Mouse (Mus musculus) lung, adult 18-20 months (tissue): ENCODE data around the gene Limch1.
A peak's percentile ranks its signal among the peaks of the same experiment; 100 is the strongest.

ENCODE experiments used
- DNase-seq, 2 experiments: peaks; one replicate each; pipeline ENCODE4 v3.0.0; 2022; ENCODE audit warnings: mixed read lengths in 2 of 2

Gene Limch1

DNA sequence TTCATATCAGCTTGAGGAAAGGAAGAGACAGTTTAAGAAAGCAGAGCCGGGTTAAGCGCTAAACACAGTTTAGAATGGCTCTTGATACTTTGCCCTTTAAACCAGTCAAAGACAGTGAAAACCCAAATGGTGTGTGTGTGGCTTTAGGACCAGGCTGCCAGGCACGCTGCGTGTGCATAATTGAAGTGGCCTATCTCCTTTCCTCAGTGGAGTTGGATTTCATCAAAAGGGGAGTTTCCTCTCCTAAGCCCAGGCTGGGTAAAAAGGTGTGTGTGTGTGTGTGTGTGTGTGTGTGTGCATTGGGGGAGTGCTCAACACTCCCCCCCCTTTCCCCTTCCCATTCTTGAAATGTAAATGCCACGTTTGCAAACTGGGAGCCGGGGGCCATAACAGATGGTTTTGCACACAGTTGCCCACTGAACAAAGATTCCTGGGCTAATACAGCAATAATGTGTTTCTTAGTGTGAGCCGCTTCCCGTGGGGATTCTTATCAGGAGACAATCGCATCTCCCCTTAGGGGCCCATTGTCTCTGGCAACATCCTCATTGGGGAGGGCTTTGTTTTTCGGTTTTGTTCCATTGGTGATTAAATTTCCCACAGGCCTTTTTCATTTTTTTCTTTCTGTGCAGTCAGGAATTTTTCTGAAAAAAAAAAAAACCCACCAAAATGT, 2.3 kb downstream of the Limch1 start:
- DNase-seq, result no peak

DNA sequence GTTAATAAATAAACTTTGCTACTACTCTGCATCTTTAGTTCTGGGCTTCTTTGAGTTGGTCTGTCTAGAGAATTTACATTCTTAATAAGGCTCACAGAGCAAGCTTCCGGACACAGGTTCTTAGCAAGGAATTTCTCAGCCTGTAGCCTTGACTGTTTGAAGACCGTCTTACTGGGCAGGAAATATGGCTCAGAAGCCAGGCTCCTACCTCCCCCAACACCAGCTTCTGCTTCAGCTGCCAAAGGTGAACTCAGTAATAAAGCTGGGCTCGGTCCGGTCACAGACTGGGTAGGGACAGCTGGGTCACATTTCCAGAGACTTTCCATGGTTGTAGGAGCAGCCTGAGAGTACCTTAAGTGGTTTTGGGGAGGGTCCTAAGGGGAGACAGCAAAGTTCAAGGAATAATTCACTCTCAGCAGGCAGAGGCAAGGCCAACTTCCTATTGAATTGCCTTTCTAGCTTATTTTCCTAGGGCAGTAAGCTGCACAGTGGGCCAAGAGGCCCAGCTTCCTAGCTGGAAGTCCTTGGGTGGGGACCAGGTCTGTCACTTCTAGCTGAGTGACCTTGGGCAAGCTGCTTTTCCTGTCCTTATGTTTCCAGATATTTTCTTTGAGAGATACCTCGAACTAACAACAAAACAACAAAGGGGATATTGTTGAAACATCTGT, 3.0 kb downstream of the Limch1 start:
- DNase-seq, result no peak

DNA sequence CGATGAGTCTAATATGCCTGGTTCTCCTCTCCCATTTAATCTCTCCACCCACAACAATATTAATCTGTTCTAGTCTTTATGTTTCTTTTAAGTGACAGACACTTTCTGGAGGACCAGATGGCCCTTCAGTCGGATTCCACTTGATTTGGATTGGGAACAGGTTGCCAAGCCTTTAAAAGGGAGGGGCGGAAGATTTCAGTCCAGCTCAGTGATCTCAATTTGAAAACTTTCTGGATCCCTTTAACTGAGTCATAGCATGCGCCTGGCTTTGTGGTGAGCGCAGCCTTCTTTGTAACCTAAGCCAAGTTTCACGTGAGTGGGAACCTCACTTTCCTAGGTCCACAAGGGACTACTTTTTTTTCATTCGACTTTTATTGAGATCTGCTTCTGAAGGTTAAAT, 5.0 kb downstream of the Limch1 start:
- DNase-seq, result peak; percentile 22 to 34

DNA sequence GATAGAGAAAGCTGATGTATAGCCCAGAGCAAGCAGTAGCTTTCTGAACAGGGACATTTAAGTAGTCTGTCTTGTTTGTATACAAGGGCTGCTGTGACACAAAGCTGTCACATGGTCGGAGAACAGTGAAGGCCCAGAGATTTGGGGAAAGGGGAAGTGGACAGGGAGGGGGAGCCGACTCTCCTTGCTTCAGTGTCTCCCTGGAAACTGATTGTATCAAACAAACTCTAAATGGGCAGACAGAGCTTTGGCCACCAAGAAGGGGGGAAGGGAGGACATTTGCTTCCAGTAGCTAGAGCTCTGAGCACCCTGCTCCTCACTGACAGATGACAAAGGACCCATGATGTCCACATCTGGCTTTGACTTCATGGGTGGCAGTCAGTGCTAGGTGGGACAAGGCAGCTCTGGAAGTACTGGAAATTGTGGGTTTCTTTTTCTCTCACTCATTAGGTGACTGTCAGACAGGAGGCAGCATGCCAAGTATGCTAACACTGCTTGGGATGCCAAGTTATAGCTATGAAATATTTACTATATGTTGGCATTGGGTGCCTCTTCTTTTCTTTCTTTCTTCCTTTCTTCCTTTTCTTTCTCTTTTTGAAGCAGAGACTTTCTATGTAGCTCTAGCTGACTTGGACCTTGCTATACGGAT, 5.8 kb downstream of the Limch1 start:
- peak in 1 of 2 experiments; percentile 10 for DNase-seq

DNA sequence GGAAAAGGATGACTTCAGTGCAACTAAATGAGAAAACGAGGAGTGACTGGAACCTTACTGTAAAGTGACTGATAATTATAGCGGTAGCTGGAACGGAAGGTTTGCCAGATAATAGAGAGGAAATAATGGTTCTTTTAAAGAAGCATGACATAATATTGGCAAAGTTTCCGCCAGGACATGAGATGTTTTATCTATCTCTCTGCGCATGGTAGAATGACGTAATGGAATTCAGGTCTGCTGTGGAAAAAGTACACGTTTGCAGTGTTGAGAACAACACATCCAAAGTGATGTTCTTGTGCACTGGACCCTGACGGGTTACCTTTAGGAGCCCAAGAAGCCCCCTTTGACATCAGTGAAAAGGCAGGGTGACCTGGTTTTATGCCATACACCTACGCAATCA, 8.0 kb downstream of the Limch1 start:
- DNase-seq, result no peak

DNA sequence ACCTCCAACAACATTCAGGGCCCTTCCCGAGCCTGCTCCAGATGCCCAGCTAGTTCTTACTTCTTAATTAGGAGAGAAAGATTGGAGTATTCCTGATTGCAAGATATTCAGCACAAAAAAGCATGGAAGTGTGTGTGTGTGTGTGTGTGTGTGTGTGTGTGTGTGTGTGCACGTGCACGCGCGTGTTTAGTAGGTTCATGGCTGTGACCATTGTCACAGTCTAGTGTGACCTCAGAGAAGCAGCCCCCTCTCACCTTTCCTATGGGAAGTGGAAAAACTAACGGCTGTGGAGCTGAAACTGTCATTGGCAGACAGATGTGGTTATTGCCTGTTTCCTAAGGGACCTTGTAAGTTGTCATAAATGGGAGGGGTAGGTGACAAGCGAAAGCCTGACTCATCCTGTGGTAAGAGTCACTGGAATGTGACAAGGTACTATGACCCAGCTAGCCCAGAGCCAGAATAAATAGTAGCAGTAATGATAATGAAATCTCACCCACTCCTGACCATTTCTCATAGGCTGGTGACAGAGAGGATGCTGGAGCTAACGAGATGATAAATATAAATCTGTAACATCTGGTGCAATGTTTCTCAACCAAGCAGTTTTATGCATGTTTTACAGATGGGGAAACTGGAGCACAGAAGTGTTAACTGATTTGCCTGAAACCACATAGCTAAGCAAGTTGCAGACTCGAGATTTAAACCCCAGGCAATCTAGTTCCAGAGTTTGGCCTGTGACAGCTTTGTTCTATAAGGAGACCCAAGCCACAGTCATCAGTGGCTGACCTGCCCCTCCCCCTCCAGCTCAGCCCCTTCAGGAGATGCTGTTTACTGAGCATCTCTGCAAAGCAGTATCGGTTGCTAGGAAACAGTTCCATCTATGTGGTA, 11.4 kb downstream of the Limch1 start:
- DNase-seq, result no peak

DNA sequence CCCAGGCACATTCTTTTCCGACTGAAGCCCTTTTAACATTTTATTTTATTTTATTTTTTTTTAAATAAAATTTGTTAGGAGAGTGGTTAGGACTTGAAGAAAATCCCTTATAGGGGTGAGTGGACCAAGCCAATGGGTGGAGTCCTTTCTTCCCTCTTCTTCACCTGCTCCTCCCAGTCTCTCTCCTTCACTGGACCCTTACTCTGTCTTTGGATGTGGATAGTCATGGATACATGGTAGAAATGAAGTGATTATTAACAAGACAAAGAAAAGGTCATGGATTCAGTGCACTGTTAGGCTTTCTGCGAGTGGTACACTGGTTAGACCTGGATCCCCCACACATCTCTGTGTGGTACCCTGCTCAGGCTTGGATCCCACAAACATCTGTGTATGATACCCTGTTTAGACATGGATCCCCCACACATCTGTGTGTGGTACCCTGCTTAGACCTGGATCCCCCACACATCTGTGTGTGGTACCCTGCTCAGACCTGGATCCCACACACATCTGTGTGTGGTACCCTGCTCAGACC, 12.1 kb downstream of the Limch1 start:
- DNase-seq, result no peak

DNA sequence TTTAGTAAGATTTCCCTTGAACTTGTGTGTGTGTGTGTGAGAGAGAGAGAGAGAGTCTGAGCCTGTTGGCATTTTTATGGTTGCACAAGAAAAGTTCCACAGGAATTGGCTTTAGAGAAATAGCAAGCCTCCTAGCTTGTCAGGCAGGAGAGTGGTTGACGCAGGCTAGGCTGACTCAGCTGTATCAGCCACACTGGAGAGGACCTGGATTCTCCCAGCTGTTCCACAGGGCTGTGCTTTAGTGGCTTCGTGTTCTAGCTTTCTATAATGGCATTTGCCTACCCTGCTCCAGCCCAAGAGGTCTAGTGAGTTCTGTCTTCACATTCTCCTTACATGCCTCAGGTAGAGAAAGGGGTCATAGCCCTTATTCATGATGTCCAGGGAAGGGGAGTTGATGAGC, 13.7 kb downstream of the Limch1 start:
- DNase-seq, result no peak

DNA sequence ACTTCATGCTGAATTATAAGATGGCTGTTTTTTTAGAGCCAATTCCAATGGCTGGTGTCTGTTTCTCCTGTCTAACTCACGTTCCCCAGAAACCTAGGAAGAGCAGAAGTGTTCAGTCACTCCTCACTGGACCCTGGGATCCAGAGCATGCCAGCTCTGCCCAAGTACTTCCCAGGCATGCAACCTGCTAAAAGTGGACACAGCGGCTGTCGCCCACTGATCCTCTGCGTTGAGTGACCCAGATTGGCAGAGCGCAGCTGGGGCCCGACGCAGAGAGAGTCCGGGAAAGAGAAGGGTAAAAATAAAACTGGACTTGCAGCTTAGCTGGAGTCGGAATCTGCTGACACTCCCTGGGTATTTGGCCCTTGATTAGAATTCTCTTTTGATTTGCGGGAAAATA, 15.1 kb downstream of the Limch1 start:
- DNase-seq, result no peak

DNA sequence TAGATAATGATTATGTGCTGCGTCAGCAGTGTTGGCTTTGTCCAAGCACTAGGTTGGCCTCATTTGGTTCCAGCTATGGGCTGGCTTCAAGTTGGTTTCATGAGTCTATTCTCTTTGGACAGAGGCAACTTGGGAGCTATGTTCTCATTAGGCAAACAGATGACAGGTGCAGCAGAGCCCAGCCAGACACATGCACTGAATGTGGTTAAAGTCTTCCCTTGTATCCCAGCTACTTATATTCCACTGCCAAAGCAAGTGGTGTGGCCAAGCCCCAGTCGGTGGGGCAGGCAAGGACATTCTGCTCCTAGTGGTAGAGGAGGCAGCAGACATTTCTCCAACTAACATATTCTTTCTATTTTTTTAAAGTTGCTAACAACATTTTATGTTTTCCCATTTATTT, 16.4 kb downstream of the Limch1 start:
- no peak for DNase-seq

DNA sequence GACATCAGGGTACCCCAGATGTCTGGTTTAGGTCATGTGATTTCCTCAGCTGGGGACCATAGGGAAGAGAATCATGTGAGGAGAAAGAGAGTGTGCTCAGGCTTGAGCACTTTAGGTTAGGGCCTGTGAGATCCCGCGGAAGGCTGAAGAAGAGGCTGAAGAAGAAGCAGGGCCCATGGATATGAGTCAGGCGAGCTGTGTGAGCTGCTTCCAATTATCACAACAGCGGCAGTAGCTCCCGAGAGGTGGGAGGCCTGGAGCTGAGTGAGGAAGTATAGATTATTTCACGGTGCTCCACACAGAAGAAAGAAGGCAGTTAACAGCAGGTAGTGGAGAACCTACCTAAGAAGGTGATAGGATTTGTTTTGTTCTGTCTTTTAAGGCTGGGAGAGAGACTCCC, 18.5 kb downstream of the Limch1 start:
- no peak for DNase-seq

DNA sequence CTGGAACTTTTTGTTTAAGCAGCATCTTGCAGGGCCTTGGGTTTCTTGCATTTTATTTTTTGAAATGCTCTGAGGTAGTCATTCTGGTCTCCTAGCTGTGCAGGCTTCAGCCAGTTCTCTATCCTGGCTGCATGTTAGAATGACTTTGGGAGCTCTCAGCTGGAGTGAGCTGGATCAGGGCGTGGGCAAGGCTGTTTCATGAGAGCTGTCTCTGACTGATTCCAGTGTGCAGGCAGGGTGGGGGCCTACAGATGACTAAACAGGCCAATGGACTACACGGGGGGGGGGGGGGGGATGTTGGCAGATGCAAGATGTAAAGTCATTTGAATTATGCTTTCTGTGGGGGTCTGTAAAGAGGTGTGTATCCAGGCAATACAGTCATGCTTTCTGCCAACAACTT, 20.3 kb downstream of the Limch1 start:
- DNase-seq, result no peak

DNA sequence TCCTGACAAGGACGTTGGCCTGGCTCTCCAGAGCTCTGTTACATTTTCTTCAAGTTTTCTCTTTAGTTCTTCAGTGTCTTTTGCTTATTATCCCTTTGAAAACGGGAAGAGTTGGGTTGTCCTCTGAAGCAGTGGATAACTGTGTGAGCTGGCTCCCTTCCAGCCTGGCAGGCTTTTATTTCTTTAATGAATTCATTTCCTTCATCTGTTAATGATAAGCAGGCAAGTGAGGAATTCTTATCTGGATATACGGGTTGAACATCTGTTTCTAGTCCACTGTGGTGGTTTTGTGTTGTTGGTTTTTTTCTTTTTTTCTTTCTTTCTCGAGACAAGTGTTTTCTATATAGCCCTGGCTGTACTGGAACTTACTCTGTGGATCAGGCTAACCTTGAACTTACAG, 22.4 kb downstream of the Limch1 start:
- DNase-seq, result no peak

DNA sequence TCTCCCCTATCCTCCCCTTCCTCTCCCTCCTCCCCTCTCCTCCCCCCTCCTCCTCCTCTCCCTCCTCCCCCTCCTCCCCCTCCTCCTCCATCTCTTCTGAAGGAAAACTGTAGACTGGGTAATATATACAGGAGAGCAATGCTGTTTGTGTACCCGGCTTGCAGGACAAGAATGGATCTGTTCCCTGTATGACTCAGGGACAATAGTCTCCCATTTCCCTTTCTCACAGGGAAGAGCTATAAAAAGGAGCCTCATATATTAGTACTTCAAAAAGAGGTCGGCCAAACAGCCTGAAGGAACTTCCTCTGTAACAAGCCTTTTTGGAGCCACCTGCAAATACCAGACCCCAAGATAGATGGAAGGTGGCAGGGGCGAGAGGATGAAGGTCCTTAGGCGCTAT, 23.4 kb downstream of the Limch1 start:
- DNase-seq, result no peak

DNA sequence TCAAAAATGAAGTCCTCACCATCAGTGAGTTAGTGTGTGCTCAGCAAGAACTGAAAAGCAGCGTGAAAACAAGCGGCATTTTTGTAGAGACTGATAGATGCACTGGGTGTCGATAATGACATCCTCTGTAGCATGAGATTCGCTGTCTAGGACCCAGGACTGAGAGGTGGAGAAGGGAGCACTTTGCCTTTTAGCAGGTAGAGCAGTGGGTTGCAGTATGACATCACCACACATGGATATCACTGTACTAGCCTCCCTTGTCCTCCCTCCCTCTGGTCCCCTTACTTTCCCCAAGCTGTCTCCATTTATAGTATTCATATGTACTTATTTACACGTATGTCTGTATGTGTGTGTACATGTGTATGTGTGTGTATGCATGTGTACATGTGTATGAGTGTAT, 23.9 kb downstream of the Limch1 start:
- DNase-seq, result no peak

DNA sequence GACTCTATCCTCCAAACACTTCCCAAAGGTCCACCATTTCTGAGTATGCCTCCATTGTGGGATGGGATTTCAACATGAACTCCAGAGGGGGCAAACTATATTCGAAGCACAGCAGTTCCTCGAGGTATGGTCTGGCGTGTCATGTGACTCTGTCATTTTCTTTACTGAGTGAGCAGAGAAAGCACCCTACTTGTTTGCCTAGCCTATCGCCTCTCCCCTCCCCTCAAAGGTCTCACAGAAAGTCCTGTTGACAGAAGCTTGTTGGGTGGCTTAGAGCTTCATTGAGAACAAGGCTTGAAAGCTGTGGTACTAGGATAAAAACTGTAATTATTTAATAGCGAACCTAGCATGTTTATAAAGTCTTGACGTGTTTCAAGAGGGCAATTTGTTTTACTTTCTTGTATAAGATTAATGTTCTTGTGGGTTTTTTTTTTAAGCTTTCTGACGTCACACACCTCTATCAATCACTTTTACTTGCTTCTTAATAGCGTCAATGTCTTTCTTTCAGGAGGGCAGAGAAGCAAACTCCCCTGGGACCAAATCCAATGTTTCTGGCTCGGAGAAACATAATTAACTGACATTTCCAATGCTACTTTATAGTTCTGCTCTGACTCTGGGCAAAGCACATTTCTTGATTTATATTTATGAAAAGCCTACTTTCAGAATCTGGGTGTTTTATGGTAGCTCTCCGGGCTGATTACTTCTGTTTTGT, 32.5 kb downstream of the Limch1 start:
- DNase-seq, result no peak

DNA sequence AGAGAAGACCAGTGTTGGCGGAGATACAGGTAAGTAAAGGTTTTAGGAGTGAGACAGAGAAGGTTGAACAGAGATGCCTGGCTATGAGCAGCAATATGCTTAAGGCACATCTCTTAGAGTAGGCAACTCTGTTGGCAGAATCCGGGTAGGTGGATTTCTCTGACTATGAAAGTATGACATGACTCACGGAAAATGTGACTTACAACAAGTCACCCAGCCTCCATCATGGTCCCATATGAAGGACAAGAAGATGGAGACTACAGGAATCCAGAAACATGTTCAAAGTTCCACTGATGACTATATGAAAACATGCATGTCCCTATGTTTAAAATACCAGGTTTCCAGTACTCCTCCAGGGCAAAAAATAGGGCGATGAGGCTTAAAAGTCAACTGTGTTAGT, 34.7 kb downstream of the Limch1 start:
- no peak for DNase-seq

DNA sequence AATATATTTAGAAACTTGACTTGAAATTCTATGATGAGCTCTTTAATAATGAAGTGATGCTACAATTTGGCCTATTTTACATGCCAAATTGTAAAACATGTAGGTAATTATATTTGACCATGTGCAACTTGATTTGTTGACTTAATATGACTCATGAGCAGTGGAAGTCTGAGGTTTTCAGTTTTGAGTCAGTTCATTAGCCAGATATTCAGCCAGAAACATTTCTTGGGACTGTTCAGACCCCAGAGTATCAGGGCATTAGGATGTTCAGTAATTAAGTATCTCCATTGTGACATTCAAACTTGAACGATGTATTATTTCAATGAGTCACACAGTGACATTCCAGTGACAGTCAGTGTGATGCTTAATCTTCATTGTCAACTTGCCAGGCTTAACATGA, 35.9 kb downstream of the Limch1 start:
- DNase-seq, result no peak

DNA sequence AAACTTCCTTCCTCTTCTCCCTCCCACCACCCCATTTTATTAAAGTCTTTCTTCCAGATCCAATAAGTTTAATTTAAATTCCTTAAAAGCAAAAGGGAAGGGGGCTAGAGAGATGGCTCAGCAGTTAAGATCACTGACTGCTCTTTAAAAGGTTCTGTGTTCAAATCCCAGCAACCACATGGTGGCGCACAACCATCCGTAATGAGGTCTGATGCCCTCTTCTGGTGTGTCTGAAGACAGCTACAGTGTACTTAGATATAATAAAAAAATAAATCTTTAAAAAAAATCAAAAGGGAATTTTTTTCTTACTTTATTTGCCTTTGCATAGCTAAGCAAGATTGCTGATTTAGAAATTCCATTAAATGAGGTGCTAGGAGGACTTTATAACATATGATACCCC, 37.2 kb downstream of the Limch1 start:
- no peak for DNase-seq

DNA sequence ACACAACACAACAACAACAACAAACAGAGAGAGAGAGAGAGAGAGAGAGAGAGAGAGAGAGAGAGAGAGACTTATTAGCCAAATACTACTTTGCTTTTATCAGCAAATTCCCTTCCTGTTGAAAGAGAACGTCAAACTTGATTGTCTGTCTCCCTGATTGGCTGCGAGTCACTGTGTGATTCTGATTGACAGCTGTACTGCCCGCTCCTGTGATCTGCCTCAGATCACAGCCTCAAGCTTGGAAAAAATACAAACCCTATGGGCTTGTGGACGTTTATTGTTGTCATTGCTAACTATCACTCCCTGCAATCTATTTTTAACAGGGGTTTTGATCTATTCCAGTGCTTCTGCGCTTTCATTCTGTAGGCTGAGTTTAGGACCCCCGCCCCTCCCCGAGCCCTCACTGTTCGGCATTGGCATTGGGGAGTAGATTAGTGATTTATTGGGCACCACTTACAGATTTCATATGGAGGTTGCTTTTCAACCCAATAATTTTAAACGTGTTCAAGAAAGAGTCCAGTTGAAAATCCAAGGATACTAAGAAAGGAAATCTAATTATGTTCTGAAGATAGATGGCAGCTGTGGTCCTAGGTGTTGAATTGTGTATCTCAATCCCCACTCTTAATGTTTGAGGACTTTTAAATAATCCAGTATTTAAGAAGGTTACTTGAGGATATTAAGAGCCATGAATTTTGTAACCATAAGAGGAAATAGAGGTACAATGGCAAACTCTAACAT, 39.2 kb downstream of the Limch1 start:
- DNase-seq, result no peak

DNA sequence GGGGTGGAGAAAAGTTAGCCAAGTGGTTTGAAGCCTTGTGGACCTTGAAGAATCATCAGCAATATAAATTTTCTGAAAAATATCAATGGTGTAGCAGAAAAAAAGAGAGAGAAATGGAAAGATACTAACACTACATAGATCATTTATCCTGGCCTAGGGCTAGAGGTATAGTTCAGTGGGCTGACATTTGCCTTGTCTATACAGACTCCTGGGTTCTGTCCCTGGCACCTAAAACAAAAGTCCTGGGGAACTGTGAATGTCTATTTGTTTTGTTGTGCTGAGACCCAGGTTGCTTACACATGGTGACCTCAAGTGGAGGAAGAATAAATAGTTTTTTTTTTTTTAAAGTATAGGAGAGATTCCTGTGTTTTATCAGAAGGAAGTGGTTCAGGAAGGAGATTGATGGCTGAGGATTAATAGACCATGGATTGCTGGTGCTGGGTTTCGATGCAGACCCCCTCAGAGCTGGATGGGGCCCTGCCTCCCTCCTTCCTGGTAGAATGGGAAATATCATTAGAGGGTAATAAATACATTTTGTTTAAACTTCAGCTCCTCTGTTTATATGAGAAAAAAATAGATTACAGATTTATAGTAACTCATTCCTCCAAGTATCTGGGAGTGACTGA, 40.5 kb downstream of the Limch1 start:
- no peak for DNase-seq
